Mouse (Mus musculus) stomach, postnatal 0 days (tissue): ENCODE data around the gene Nr6a1. TPM values are rescaled to one million over a fixed set of nuclear protein-coding genes. Genes with fewer than 3 reads are reported as not detected.
A peak's percentile ranks its signal among the peaks of the same experiment; 100 is the strongest.

Experiments used
- ATAC-seq: fragments of 200-750 bp; cut with Nextera tagmentation; 2 replicates; pipeline ENCODE4 v1.8.0; 2017; ENCODE audit not compliant: low FRiP score, low TSS enrichment
- DNase-seq: peaks from one replicate; pipeline ENCODE4 v3.0.0-alpha.2; 2016; ENCODE audit warnings: low spot score
- H3K27ac ChIP-seq: fragments of 300-500 bp; sonication (generic); replicated peaks from 2 replicates; pipeline ENCODE4 v1.5.1; 2014; ENCODE audit warnings: mild to moderate bottlenecking, control low read depth
- H3K27me3 ChIP-seq: fragments of 300-500 bp; sonication (generic); 2 replicates; pipeline ENCODE4 v1.6.1; 2014; ENCODE audit warnings: low read length; ENCODE audit not compliant: control insufficient read depth, insufficient read depth
- H3K36me3 ChIP-seq: fragments of 300-500 bp; sonication (generic); 2 replicates; pipeline ENCODE4 v1.6.1; 2014; ENCODE audit warnings: low read length, mixed read lengths; ENCODE audit not compliant: control insufficient read depth, insufficient read depth
- H3K4me1 ChIP-seq: fragments of 300-500 bp; sonication (generic); replicated peaks from 2 replicates; pipeline ENCODE4 v1.6.1; 2014; ENCODE audit warnings: antibody characterized with exemption; ENCODE audit not compliant: control insufficient read depth, insufficient read depth
- H3K4me2 ChIP-seq: fragments of 300-500 bp; sonication (generic); replicated peaks from 2 replicates; pipeline ENCODE4 v1.6.1; 2014; ENCODE audit warnings: low read depth, mild to moderate bottlenecking, control low read depth, moderate library complexity
- H3K4me3 ChIP-seq: fragments of 300-500 bp; sonication (generic); 2 replicates; pipeline ENCODE4 v1.5.1; 2014; ENCODE audit warnings: low read depth, low read length, control low read depth
- H3K9ac ChIP-seq: fragments of 300-500 bp; sonication (generic); 2 replicates; pipeline ENCODE4 v1.6.1; 2014; ENCODE audit warnings: mild to moderate bottlenecking, low read length, control low read depth, mixed read lengths
- H3K9me3 ChIP-seq: fragments of 300-500 bp; sonication (generic); 2 replicates; pipeline ENCODE4 v1.6.1; 2016; ENCODE audit warnings: low read length; ENCODE audit not compliant: control insufficient read depth
- CTCF ChIP-seq: IDR thresholded peaks from 2 replicates; pipeline ENCODE4 v1.5.1; 2016; ENCODE audit warnings: antibody characterized with exemption, low read depth, mild to moderate bottlenecking, moderate library complexity
- EP300 ChIP-seq: optimal IDR thresholded peaks from 2 replicates; pipeline ENCODE3; 2016; ENCODE audit warnings: antibody characterized with exemption
- WGBS: fragments of 180-500 bp; shearing (Covaris S2); extraction: QIAGEN DNeasy Blood & Tissue Kit; methylation state at CpG from one replicate; pipeline ENCODE4 v1.1.7; 2014; 5-methylcytosine and 5-hydroxymethylcytosine counted together
- polyA plus RNA-seq: library from polyadenylated mRNA; unstranded; fragments of >200 nt; fragmentation: Nextera tagmentation; extraction: Ambion mirVana; gene quantifications from 2 replicates; pipeline ENCODE4 v1.2.1, GENCODE M21; 2015

The Nr6a1 gene
- polyA plus RNA-seq, 1 experiment from 2014 or later: 0.59 TPM

- H3K4me2 ChIP-seq: no peak overlapping the region
- H3K4me3 ChIP-seq: no peak overlapping the region
- H3K9ac ChIP-seq: no peak overlapping the region
- WGBS: 72% methylated on average over 5 of the region's 5 CpGs
- DNase-seq (no peak), ATAC-seq (no peak)
- no peaks in the 10 kb centered on the region for H3K36me3 ChIP-seq
- no peaks in the 10 kb centered on the region for H3K27me3 ChIP-seq
- no peak overlapping the region for H3K27ac ChIP-seq
- H3K9me3 ChIP-seq: no peaks in the 10 kb centered on the region
- peak; percentile 40 for TF ChIP-seq CTCF
- no peak for TF ChIP-seq EP300
- no peaks in the 10 kb centered on the region for H3K4me1 ChIP-seq
These were observed 227.3 kb downstream of the Nr6a1 start for GRCm38 (mm10) chr2:38700177-38700576.

GRCm38 (mm10) chr2:38698623-38699022 is 228.9 kb downstream of the Nr6a1 start:
- no peak for ATAC-seq
- no peaks in the 10 kb centered on the region for H3K27me3 ChIP-seq

GRCm38 (mm10) chr2:38697128-38698120 is 230.1 kb downstream of the Nr6a1 start:
- Histone ChIP-seq H3K9ac (no peak overlapping the region), H3K9me3 (no peaks in the 10 kb centered on the region), H3K27me3 (no peaks in the 10 kb centered on the region), H3K4me2 (no peak overlapping the region), H3K36me3 (no peaks in the 10 kb centered on the region), H3K27ac (no peak overlapping the region), H3K4me1 (no peaks in the 10 kb centered on the region), H3K4me3 (no peak overlapping the region)
- WGBS: 54% methylated on average over 27 of the region's 27 CpGs
- TF ChIP-seq EP300 (no peak), CTCF (no peak)
- DNase-seq (no peak), ATAC-seq (no peak)

More at GRCm38 (mm10) chr2:38698623-38699022, 228.9 kb downstream of the Nr6a1 start:
- Histone ChIP-seq H3K4me1 (no peaks in the 10 kb centered on the region), H3K4me3 (no peak overlapping the region), H3K9ac (no peak overlapping the region), H3K4me2 (no peak overlapping the region), H3K27ac (no peak overlapping the region), H3K9me3 (no peaks in the 10 kb centered on the region), H3K36me3 (no peaks in the 10 kb centered on the region)
- DNase-seq: no peak
- 82% methylated on average over 5 of the region's 5 CpGs for WGBS
- TF ChIP-seq CTCF: no peak
- no peak for TF ChIP-seq EP300

- TF ChIP-seq EP300: no peak
- no peak for TF ChIP-seq CTCF
- DNase-seq: no peak
- 61% methylated on average over 9 of the region's 9 CpGs for WGBS
- Histone ChIP-seq H3K4me1 (no peaks in the 10 kb centered on the region), H3K36me3 (no peaks in the 10 kb centered on the region), H3K4me3 (no peak overlapping the region), H3K9me3 (no peaks in the 10 kb centered on the region), H3K4me2 (no peak overlapping the region), H3K27ac (no peak overlapping the region), H3K27me3 (no peaks in the 10 kb centered on the region), H3K9ac (no peak overlapping the region)
- ATAC-seq: no peak
These were observed 231.7 kb downstream of the Nr6a1 start for GRCm38 (mm10) chr2:38695770-38696169.

GRCm38 (mm10) chr2:38691542-38691941 is 235.9 kb downstream of the Nr6a1 start:
- H3K4me2 ChIP-seq: no peak overlapping the region
- H3K27ac ChIP-seq: no peak overlapping the region
- no peak overlapping the region for H3K9ac ChIP-seq
- TF ChIP-seq CTCF (peak; percentile 77), EP300 (no peak)
- no peaks in the 10 kb centered on the region for H3K27me3 ChIP-seq
- WGBS: 7% methylated on average over 8 of the region's 8 CpGs
- H3K36me3 ChIP-seq: no peaks in the 10 kb centered on the region
- H3K4me1 ChIP-seq: no peaks in the 10 kb centered on the region
- no peaks in the 10 kb centered on the region for H3K9me3 ChIP-seq
- ATAC-seq (no peak), DNase-seq (peak; percentile 81)
- H3K4me3 ChIP-seq: no peak overlapping the region

GRCm38 (mm10) chr2:38689881-38690280 is 237.6 kb downstream of the Nr6a1 start:
- H3K27me3 ChIP-seq: no peaks in the 10 kb centered on the region
- TF ChIP-seq EP300: no peak
- TF ChIP-seq CTCF: no peak
- H3K9me3 ChIP-seq: no peaks in the 10 kb centered on the region
- H3K36me3 ChIP-seq: no peaks in the 10 kb centered on the region
- no peak overlapping the region for H3K9ac ChIP-seq
- ATAC-seq (no peak), DNase-seq (no peak)
- no peak overlapping the region for H3K4me3 ChIP-seq
- H3K4me1 ChIP-seq: no peaks in the 10 kb centered on the region
- 55% methylated on average over 1 of the region's 1 CpGs for whole genome bisulfite sequencing
- H3K4me2 ChIP-seq: no peak overlapping the region
- no peak overlapping the region for H3K27ac ChIP-seq
